Mouse (Mus musculus) kidney, postnatal 4 days (tissue): Measurements from ENCODE around the gene Stk17b.
"Not testable (repeated sequence)": the region's sequence is repeated elsewhere in the genome, so short reads cannot be mapped to it uniquely, and the experiment has no call there.

Source experiments
- DNase-seq, 2 experiments: peaks; one replicate each; pipeline ENCODE4 v3.0.0; 2021; ENCODE audit warnings: mixed read lengths in 2 of 2

Gene Stk17b

DNA sequence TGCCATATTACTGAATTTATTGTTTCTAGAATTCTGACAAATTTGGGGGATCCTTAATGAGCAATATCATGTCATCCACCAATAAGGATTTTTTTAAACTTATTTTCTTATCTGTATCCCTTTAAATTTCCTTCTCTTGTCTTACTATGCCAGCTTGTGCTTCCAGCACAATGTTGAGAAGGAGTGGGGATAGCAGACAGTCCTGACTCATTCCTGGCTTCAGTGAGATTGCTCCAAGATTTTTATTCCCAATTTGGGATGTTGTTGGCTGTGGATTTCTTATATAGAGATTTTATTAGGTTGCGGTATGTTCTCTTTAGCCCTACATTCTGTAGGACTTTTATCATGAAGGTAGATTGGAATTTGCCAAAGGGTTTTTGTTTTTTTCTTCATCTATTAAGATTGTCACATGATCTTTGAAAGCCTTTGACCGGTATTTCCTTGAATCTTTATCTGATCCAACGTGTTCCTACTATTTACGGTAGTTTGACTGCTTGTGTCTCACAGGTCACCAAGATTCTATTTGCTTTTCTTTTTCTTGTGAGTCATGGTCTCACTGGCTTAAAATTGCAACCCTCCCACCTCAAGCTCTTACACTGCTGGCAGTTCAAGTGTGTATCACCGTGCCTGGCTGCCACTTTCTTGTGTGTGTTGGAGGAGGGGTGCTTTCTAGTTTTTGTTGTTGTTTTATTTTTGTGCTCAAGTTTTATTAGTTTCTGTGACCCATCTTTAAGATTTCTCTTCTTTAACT lies 64.2 kb downstream of the Stk17b start:
- no peak for DNase-seq

GRCm38 (mm10) chr1:53715966-53716515 lies 69.0 kb downstream of the Stk17b start:
- no peak for DNase-seq

DNA sequence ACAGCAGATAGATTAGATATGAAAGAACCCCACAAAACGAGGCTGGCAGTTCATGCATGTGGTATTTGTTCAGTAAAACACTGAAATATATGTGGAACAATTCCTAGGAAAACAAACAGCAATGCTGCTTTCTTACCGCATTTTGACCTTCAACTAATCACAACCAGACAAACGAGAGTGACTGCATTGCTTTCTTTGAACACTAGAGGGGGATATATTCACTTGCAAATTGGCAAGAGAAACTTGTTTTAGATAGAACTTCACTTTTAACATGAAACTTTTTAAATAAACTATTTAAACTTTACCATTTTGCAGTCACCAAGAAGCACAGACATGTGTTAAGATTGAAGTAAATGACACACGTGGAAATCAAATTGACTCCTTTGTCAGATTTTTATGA lies 69.6 kb downstream of the Stk17b start:
- no peak for DNase-seq

DNA sequence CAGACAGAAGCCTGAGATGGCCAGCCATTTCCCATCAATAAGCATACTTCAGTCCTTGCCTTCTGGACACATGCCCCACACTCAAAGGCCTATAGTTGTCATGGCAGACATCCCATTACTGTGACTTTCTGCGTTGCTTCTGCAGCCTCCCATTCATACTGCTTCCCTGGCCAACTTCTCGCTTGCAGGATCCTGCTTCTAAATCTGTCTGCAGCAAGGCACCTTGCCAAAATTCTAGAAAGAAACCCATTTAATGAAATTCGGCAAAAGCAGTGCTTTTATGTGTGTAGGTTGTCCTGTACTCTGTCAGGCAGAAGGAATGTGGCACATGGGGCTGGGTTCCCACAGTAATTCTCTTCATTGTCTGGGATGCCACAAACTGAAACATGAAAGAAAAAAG lies 71.6 kb downstream of the Stk17b start:
- DNase-seq: not testable (repeated sequence)

DNA sequence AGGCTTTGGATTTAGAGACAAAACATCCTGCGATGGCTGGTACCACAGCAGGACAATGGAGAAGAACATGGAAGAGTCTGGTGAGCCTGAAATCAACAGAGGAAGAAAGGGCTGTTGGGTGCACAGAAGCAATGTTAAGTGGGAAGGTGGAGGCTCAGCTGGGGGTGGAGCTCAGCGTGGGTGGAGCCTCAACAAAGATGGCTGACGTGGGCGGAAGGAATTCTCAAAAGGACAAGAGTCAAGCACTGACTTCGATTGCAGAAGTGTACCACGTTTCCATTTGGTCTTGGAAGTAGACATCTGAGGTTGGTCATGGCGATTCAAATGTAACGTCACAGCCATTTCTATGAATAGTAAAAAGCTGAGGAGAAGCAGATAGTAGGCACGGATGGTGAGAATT lies 74.0 kb downstream of the Stk17b start:
- no peak for DNase-seq

- DNase-seq: not testable (repeated sequence)
Measured at GRCm38 (mm10) chr1:53709602-53710001, 75.4 kb downstream of the Stk17b start.

DNA sequence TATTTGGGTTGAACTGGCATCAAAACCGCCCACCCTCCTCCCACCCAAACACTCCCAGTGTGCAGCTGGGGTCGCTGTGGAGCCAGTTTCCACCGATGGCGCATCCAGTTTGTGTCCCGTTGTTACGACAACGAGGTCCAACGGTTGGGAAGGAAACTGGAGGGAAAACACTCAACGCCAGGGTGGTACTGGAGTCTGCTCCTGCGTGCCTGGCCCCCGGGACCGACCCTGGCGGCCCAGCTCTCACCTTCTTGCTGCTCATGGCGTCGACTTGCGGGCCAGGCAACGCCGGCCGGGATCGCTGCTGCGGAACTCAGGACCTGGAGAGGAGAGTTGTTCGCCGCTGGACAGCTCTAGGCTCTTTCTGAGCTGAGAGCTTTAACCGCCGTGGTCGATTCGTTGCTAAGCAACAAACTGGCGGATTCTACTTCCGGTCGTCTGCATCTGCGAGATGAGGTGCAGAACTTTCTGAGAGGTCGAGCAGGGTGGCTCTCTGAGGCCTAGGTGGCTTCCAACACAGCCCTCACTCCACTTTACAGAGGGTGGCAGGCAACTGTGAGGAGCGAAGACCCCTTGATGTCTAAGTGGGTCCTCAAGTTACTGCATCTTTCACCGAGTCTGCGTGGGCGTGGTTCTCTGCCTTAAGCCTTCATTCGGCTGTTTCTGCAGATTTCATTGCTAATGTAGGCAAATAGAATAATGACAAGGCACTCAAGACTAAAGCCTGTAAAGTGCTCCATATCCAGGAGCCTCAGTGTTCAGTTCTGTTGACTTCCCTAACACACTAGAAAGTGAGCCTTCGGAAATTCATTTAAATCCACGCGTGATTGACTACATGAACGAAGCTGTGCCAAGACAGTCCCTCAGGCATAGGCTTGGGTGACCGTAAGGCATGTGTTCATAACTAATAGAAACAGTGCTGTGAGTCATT lies 78.3 kb downstream of the Stk17b start, which contains the start of gene Dnah7a:
Gene Dnah7a (minus strand): TSS at position 354 of the 931 bp plus-strand sequence.
- peak; percentile 56 to 66 for DNase-seq
